Mouse (Mus musculus) stomach, postnatal 0 days (tissue): Measurements from ENCODE around the gene Ctsl. TPM values are rescaled to one million over a fixed set of nuclear protein-coding genes. Genes with fewer than 3 reads are reported as not detected.

Experiments
- ATAC-seq: fragments of 200-750 bp; cut with Nextera tagmentation; 2 replicates; pipeline ENCODE4 v1.8.0; 2017; ENCODE audit not compliant: low FRiP score, low TSS enrichment
- DNase-seq: peaks from one replicate; pipeline ENCODE4 v3.0.0-alpha.2; 2016; ENCODE audit warnings: low spot score
- H3K27ac ChIP-seq: fragments of 300-500 bp; sonication (generic); replicated peaks from 2 replicates; pipeline ENCODE4 v1.5.1; 2014; ENCODE audit warnings: mild to moderate bottlenecking, control low read depth
- H3K27me3 ChIP-seq: fragments of 300-500 bp; sonication (generic); 2 replicates; pipeline ENCODE4 v1.6.1; 2014; ENCODE audit warnings: low read length; ENCODE audit not compliant: control insufficient read depth, insufficient read depth
- H3K36me3 ChIP-seq: fragments of 300-500 bp; sonication (generic); 2 replicates; pipeline ENCODE4 v1.6.1; 2014; ENCODE audit warnings: low read length, mixed read lengths; ENCODE audit not compliant: control insufficient read depth, insufficient read depth
- H3K4me1 ChIP-seq: fragments of 300-500 bp; sonication (generic); replicated peaks from 2 replicates; pipeline ENCODE4 v1.6.1; 2014; ENCODE audit warnings: antibody characterized with exemption; ENCODE audit not compliant: control insufficient read depth, insufficient read depth
- H3K4me2 ChIP-seq: fragments of 300-500 bp; sonication (generic); replicated peaks from 2 replicates; pipeline ENCODE4 v1.6.1; 2014; ENCODE audit warnings: low read depth, mild to moderate bottlenecking, control low read depth, moderate library complexity
- H3K4me3 ChIP-seq: fragments of 300-500 bp; sonication (generic); 2 replicates; pipeline ENCODE4 v1.5.1; 2014; ENCODE audit warnings: low read depth, low read length, control low read depth
- H3K9ac ChIP-seq: fragments of 300-500 bp; sonication (generic); 2 replicates; pipeline ENCODE4 v1.6.1; 2014; ENCODE audit warnings: mild to moderate bottlenecking, low read length, control low read depth, mixed read lengths
- H3K9me3 ChIP-seq: fragments of 300-500 bp; sonication (generic); 2 replicates; pipeline ENCODE4 v1.6.1; 2016; ENCODE audit warnings: low read length; ENCODE audit not compliant: control insufficient read depth
- CTCF ChIP-seq: IDR thresholded peaks from 2 replicates; pipeline ENCODE4 v1.5.1; 2016; ENCODE audit warnings: antibody characterized with exemption, low read depth, mild to moderate bottlenecking, moderate library complexity
- EP300 ChIP-seq: optimal IDR thresholded peaks from 2 replicates; pipeline ENCODE3; 2016; ENCODE audit warnings: antibody characterized with exemption
- WGBS: fragments of 180-500 bp; shearing (Covaris S2); extraction: QIAGEN DNeasy Blood & Tissue Kit; methylation state at CpG from one replicate; pipeline ENCODE4 v1.1.7; 2014; 5-methylcytosine and 5-hydroxymethylcytosine counted together
- polyA plus RNA-seq: library from polyadenylated mRNA; unstranded; fragments of >200 nt; fragmentation: Nextera tagmentation; extraction: Ambion mirVana; gene quantifications from 2 replicates; pipeline ENCODE4 v1.2.1, GENCODE M21; 2015

Gene Ctsl
- polyA plus RNA-seq, 1 experiment from 2014 or later: 183 TPM

GRCm38 (mm10) chr13:64344082-64344501, 26.6 kb downstream of the Ctsl start:
- DNase-seq (peak; percentile 47), ATAC-seq (peak; percentile 67)
- H3K9ac ChIP-seq: peak overlapping the region; percentile 58
- no peaks in the 10 kb centered on the region for H3K4me1 ChIP-seq
- peak overlapping the region; percentile 45 for H3K4me3 ChIP-seq
- H3K27me3 ChIP-seq: no peaks in the 10 kb centered on the region
- peak overlapping the region; percentile 75 for H3K4me2 ChIP-seq
- 0 out of 2 replicates have a peak overlapping the region, but pooled peaks have one; percentile 31 for H3K27ac ChIP-seq
- H3K9me3 ChIP-seq: no peaks in the 10 kb centered on the region
- 5% methylated on average over 9 of the region's 9 CpGs for WGBS
- H3K36me3 ChIP-seq: no peaks in the 10 kb centered on the region
- no peak for TF ChIP-seq EP300
- TF ChIP-seq CTCF: no peak

- TF ChIP-seq EP300 (no peak), CTCF (no peak)
- Histone ChIP-seq H3K9ac (peak overlapping the region; percentile 58), H3K27ac (0 out of 2 replicates have a peak overlapping the region, but pooled peaks have one; percentile 31), H3K4me2 (peak overlapping the region; percentile 75), H3K4me3 (peak overlapping the region; percentile 45), H3K9me3 (no peaks in the 10 kb centered on the region), H3K4me1 (no peaks in the 10 kb centered on the region), H3K36me3 (no peaks in the 10 kb centered on the region), H3K27me3 (no peaks in the 10 kb centered on the region)
- ATAC-seq (peak; percentile 26; the same call in 1 of the 2 replicates), DNase-seq (no peak)
- 23% methylated on average over 10 of the region's 10 CpGs for WGBS
Observed at GRCm38 (mm10) chr13:64343598-64343997, 27.1 kb downstream of the Ctsl start.

- no peaks in the 10 kb centered on the region for H3K4me1 ChIP-seq
- no peak overlapping the region for H3K9ac ChIP-seq
- peak; percentile 55; the same call in 1 of the 2 replicates for ATAC-seq
- 51% methylated on average over 4 of the region's 4 CpGs for WGBS
- H3K27me3 ChIP-seq: no peaks in the 10 kb centered on the region
- no peak for DNase-seq
- no peaks in the 10 kb centered on the region for H3K9me3 ChIP-seq
- no peak overlapping the region for H3K4me2 ChIP-seq
- no peaks in the 10 kb centered on the region for H3K36me3 ChIP-seq
- H3K27ac ChIP-seq: no peak overlapping the region
- TF ChIP-seq CTCF (no peak), EP300 (no peak)
- H3K4me3 ChIP-seq: no peak overlapping the region
Observed at GRCm38 (mm10) chr13:64335546-64336132, 35.1 kb downstream of the Ctsl start.

GRCm38 (mm10) chr13:64333102-64333501, 37.6 kb downstream of the Ctsl start:
- H3K27ac ChIP-seq: no peak overlapping the region
- no peaks in the 10 kb centered on the region for H3K27me3 ChIP-seq
- H3K9ac ChIP-seq: no peak overlapping the region
- H3K4me1 ChIP-seq: no peaks in the 10 kb centered on the region
- no peaks in the 10 kb centered on the region for H3K9me3 ChIP-seq
- H3K4me2 ChIP-seq: no peak overlapping the region
- 69% methylated on average over 3 of the region's 3 CpGs for WGBS
- TF ChIP-seq EP300: no peak
- TF ChIP-seq CTCF: no peak
- ATAC-seq (no peak), DNase-seq (no peak)
- no peak overlapping the region for H3K4me3 ChIP-seq
- H3K36me3 ChIP-seq: no peaks in the 10 kb centered on the region

- peak; percentile 94 for ATAC-seq
- WGBS: 57% methylated on average over 6 of the region's 6 CpGs
- no peaks in the 10 kb centered on the region for H3K9me3 ChIP-seq
- no peak overlapping the region; the same call in 1 of the 2 replicates for H3K27ac ChIP-seq
- no peak overlapping the region for H3K4me2 ChIP-seq
- H3K4me3 ChIP-seq: no peak overlapping the region
- no peaks in the 10 kb centered on the region for H3K36me3 ChIP-seq
- H3K27me3 ChIP-seq: no peaks in the 10 kb centered on the region
- TF ChIP-seq CTCF (no peak), EP300 (no peak)
- no peak for DNase-seq
- H3K4me1 ChIP-seq: no peaks in the 10 kb centered on the region
- H3K9ac ChIP-seq: no peak overlapping the region
Observed at GRCm38 (mm10) chr13:64332321-64332720, 38.4 kb downstream of the Ctsl start.

- H3K27me3 ChIP-seq: no peaks in the 10 kb centered on the region
- H3K4me1 ChIP-seq: no peaks in the 10 kb centered on the region
- TF ChIP-seq CTCF (no peak), EP300 (no peak)
- no peak for ATAC-seq
- H3K4me3 ChIP-seq: no peak overlapping the region
- H3K36me3 ChIP-seq: no peaks in the 10 kb centered on the region
- H3K4me2 ChIP-seq: no peak overlapping the region
- no peak overlapping the region for H3K9ac ChIP-seq
- no peak for DNase-seq
- no peak overlapping the region for H3K27ac ChIP-seq
- no peaks in the 10 kb centered on the region for H3K9me3 ChIP-seq
- WGBS: 87% methylated on average over 8 of the region's 8 CpGs
Observed at GRCm38 (mm10) chr13:64322561-64323281, 48.0 kb downstream of the Ctsl start.
